Mouse (Mus musculus) liver, postnatal 0 days (tissue): Measurements from ENCODE around the gene Rtn4r. TPM values are rescaled to one million over a fixed set of nuclear protein-coding genes. Genes with fewer than 3 reads are reported as not detected.

Source experiments
- ATAC-seq: fragments of 200-750 bp; cut with Nextera tagmentation; 2 replicates; pipeline ENCODE4 v1.8.0; 2017; ENCODE audit warnings: mild to moderate bottlenecking, moderate library complexity
- DNase-seq: peaks from one replicate; pipeline ENCODE4 v3.0.0-alpha.2; 2016
- H3K27ac ChIP-seq: fragments of 300-500 bp; sonication (generic); 2 replicates; pipeline ENCODE4 v1.5.1; 2014; ENCODE audit warnings: antibody characterized with exemption, moderate library complexity, mild to moderate bottlenecking, low read depth
- H3K27me3 ChIP-seq: fragments of 300-500 bp; sonication (generic); 2 replicates; pipeline ENCODE4 v1.6.1; 2014; ENCODE audit warnings: low read length, control low read depth, mixed read lengths; ENCODE audit not compliant: insufficient read depth
- H3K36me3 ChIP-seq: fragments of 300-500 bp; sonication (generic); replicated peaks from 2 replicates; pipeline ENCODE4 v1.6.1; 2014; ENCODE audit warnings: mild to moderate bottlenecking, control low read depth, low read length, moderate library complexity, mixed read lengths; ENCODE audit not compliant: insufficient read depth
- H3K4me1 ChIP-seq: fragments of 300-500 bp; sonication (generic); 2 replicates; pipeline ENCODE4 v1.6.1; 2014; ENCODE audit warnings: antibody characterized with exemption, mild to moderate bottlenecking, control low read depth; ENCODE audit not compliant: insufficient read depth
- H3K4me2 ChIP-seq: fragments of 300-500 bp; sonication (generic); 2 replicates; pipeline ENCODE4 v1.6.1; 2014; ENCODE audit warnings: low read depth, mild to moderate bottlenecking, low read length, moderate library complexity, mixed read lengths
- H3K4me3 ChIP-seq: fragments of 300-500 bp; sonication (generic); 2 replicates; pipeline ENCODE4 v1.5.1; 2014; ENCODE audit warnings: low read depth, low read length
- H3K9ac ChIP-seq: fragments of 300-500 bp; sonication (generic); replicated peaks from 2 replicates; pipeline ENCODE4 v1.6.1; 2014; ENCODE audit warnings: mild to moderate bottlenecking, moderate library complexity
- H3K9me3 ChIP-seq: fragments of 300-500 bp; sonication (generic); 2 replicates; pipeline ENCODE4 v1.6.1; 2016; ENCODE audit warnings: mild to moderate bottlenecking, control low read depth, low read length, mixed read lengths
- CTCF ChIP-seq: sonication (generic); IDR thresholded peaks from 2 replicates; pipeline ENCODE4 v1.5.1; 2016; ENCODE audit warnings: antibody characterized with exemption, low read depth
- EP300 ChIP-seq: IDR thresholded peaks from 2 replicates; pipeline ENCODE4 v1.6.1; 2016; ENCODE audit warnings: antibody characterized with exemption, low read depth, mild to moderate bottlenecking
- WGBS: fragments of 180-500 bp; shearing (Covaris S2); extraction: QIAGEN DNeasy Blood & Tissue Kit; methylation state at CpG from one replicate; pipeline ENCODE4 v1.1.7; 2014; ENCODE audit not compliant: insufficient replicate concordance; 5-methylcytosine and 5-hydroxymethylcytosine counted together
- polyA plus RNA-seq: library from polyadenylated mRNA; unstranded; fragments of >200 nt; fragmentation: Nextera tagmentation; extraction: Ambion mirVana; gene quantifications from 2 replicates; pipeline ENCODE4 v1.2.1, GENCODE M21; 2015

The Rtn4r gene
- polyA plus RNA-seq, 1 experiment from 2014 or later = 0.15 TPM

GRCm38 (mm10) chr16:18176758-18177157, 49.3 kb downstream of the Rtn4r start:
- WGBS = 62% methylated on average over 4 of the region's 4 CpGs
- no peak overlapping the region for H3K4me3 ChIP-seq
- peak; percentile 39 for TF ChIP-seq CTCF
- TF ChIP-seq EP300 = no peak
- no peaks in the 10 kb centered on the region for H3K27me3 ChIP-seq
- ATAC-seq (peak; percentile 80), DNase-seq (peak; percentile 37)
- H3K36me3 ChIP-seq = no peaks in the 10 kb centered on the region
- no peak overlapping the region for H3K4me2 ChIP-seq
- peaks cover 6% of the 10 kb centered on the region for H3K4me1 ChIP-seq
- H3K9me3 ChIP-seq = no peaks in the 10 kb centered on the region
- no peak overlapping the region for H3K9ac ChIP-seq
- no peak overlapping the region for H3K27ac ChIP-seq

- H3K27me3 ChIP-seq = no peaks in the 10 kb centered on the region
- DNase-seq = no peak
- H3K4me1 ChIP-seq = peaks cover 6% of the 10 kb centered on the region
- 48% methylated on average over 2 of the region's 2 CpGs for WGBS
- no peak for TF ChIP-seq EP300
- TF ChIP-seq CTCF = no peak
- no peak overlapping the region for H3K9ac ChIP-seq
- H3K4me2 ChIP-seq = no peak overlapping the region
- H3K4me3 ChIP-seq = no peak overlapping the region
- no peaks in the 10 kb centered on the region for H3K9me3 ChIP-seq
- H3K36me3 ChIP-seq = no peaks in the 10 kb centered on the region
- ATAC-seq = no peak
- H3K27ac ChIP-seq = no peak overlapping the region
Measured at GRCm38 (mm10) chr16:18179591-18179990, 52.1 kb downstream of the Rtn4r start.

- H3K4me2 ChIP-seq = no peak overlapping the region
Measured at GRCm38 (mm10) chr16:18181398-18181797, 54.0 kb downstream of the Rtn4r start.

GRCm38 (mm10) chr16:18182766-18183165, 55.3 kb downstream of the Rtn4r start:
- Histone ChIP-seq H3K9ac (no peak overlapping the region), H3K4me2 (no peak overlapping the region), H3K4me1 (no peaks in the 10 kb centered on the region), H3K4me3 (no peak overlapping the region), H3K27me3 (no peaks in the 10 kb centered on the region), H3K36me3 (no peaks in the 10 kb centered on the region), H3K9me3 (no peaks in the 10 kb centered on the region), H3K27ac (no peak overlapping the region)
- no peak for DNase-seq
- 70% methylated on average over 8 of the region's 8 CpGs for WGBS
- TF ChIP-seq CTCF (no peak), EP300 (no peak)
- ATAC-seq = no peak

More at GRCm38 (mm10) chr16:18181398-18181797, 54.0 kb downstream of the Rtn4r start:
- Histone ChIP-seq H3K9ac (no peak overlapping the region), H3K9me3 (no peaks in the 10 kb centered on the region), H3K27ac (no peak overlapping the region), H3K36me3 (no peaks in the 10 kb centered on the region), H3K4me1 (no peaks in the 10 kb centered on the region), H3K4me3 (no peak overlapping the region), H3K27me3 (no peaks in the 10 kb centered on the region)
- WGBS = 57% methylated on average over 10 of the region's 10 CpGs
- ATAC-seq = no peak
- TF ChIP-seq CTCF (no peak), EP300 (no peak)
- DNase-seq = no peak

- TF ChIP-seq CTCF (no peak), EP300 (no peak)
- Histone ChIP-seq H3K4me2 (no peak overlapping the region), H3K4me1 (no peaks in the 10 kb centered on the region), H3K4me3 (no peak overlapping the region), H3K9ac (no peak overlapping the region), H3K27me3 (no peaks in the 10 kb centered on the region), H3K9me3 (no peaks in the 10 kb centered on the region), H3K36me3 (no peaks in the 10 kb centered on the region), H3K27ac (no peak overlapping the region)
- ATAC-seq (no peak), DNase-seq (no peak)
- 66% methylated on average over 8 of the region's 8 CpGs for WGBS
Measured at GRCm38 (mm10) chr16:18185715-18186449, 58.4 kb downstream of the Rtn4r start.

- ATAC-seq = no peak
Measured at GRCm38 (mm10) chr16:18186798-18187197, 59.4 kb downstream of the Rtn4r start.

GRCm38 (mm10) chr16:18187221-18187620, 59.8 kb downstream of the Rtn4r start:
- WGBS = 78% methylated on average over 3 of the region's 3 CpGs
- no peaks in the 10 kb centered on the region for H3K36me3 ChIP-seq
- H3K4me3 ChIP-seq = no peak overlapping the region
- no peak for TF ChIP-seq EP300
- no peak for TF ChIP-seq CTCF
- ATAC-seq = no peak
- no peak for DNase-seq
- H3K4me2 ChIP-seq = no peak overlapping the region
- no peaks in the 10 kb centered on the region for H3K9me3 ChIP-seq
- H3K27me3 ChIP-seq = no peaks in the 10 kb centered on the region
- no peaks in the 10 kb centered on the region for H3K4me1 ChIP-seq
- H3K9ac ChIP-seq = no peak overlapping the region
- H3K27ac ChIP-seq = no peak overlapping the region

More at GRCm38 (mm10) chr16:18186798-18187197, 59.4 kb downstream of the Rtn4r start:
- 54% methylated on average over 4 of the region's 4 CpGs for WGBS
- no peaks in the 10 kb centered on the region for H3K9me3 ChIP-seq
- no peaks in the 10 kb centered on the region for H3K36me3 ChIP-seq
- DNase-seq = no peak
- no peak overlapping the region for H3K27ac ChIP-seq
- H3K27me3 ChIP-seq = no peaks in the 10 kb centered on the region
- H3K4me3 ChIP-seq = no peak overlapping the region
- TF ChIP-seq EP300 = no peak
- no peak for TF ChIP-seq CTCF
- H3K9ac ChIP-seq = no peak overlapping the region
- no peak overlapping the region for H3K4me2 ChIP-seq
- H3K4me1 ChIP-seq = no peaks in the 10 kb centered on the region
